Mouse (Mus musculus): Measurements from ENCODE around the gene Kif16b.

GRCm38 (mm10) chr2:142834751-142835150 lies 66.6 kb downstream of the Kif16b start:
- no peak for TF ChIP-seq CTCF (IDR thresholded peaks at IDR 0.05; ENCODE audit: low read depth, low read length)
- no peak for TF ChIP-seq TAL1 (conservative IDR thresholded peaks at IDR 0.05; ENCODE audit: low read depth, low read length)

Measured in G1E (cell line).